Mouse (Mus musculus): ENCODE results near the gene Dpy19l1. TPM values are rescaled to one million over a fixed set of nuclear protein-coding genes. Genes with fewer than 3 reads are reported as not detected.

Gene Dpy19l1
- total and polyA plus RNA-seq, 2 experiments from 2014 or later: 20.1 to 71.5 TPM

DNA sequence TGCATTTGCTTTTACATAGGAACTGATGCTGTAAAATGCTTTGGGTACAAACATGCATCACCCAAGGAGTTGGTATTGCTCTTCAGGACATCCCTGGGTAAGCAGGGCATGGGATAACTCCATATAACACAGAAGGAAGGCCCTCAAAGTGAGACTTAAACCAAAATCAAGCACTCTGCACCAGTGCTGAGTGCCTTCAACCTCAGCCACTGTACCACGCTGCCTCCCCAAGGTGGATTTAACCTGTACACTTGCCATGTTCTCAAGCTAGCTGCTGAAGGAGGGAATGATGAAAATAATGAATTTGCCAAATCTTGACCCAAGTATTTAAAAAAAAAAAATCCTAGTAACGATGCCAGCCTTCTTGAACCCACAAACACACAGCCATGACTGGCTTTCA, 1.3 kb downstream of the Dpy19l1 start:
- no peaks in the 10 kb centered on the region for H3K27me3 ChIP-seq (ENCODE audit: insufficient read depth, low read length)
- DNase-seq: peak; percentile 52
- peak overlapping the region; percentile 77 for H3K4me2 ChIP-seq (ENCODE audit: low read depth)
- no peak overlapping the region for H3K27ac ChIP-seq (ENCODE audit: low read depth, low read length)
- ATAC-seq: no peak
- H3K36me3 ChIP-seq (ENCODE audit: insufficient read depth): no peaks in the 10 kb centered on the region
- WGBS: 16% methylated on average over 2 of the region's 2 CpGs
- H3K4me1 ChIP-seq (ENCODE audit: insufficient read depth): peaks cover 4% of the 10 kb centered on the region; the same call in 1 of the 2 replicates
- H3K9ac ChIP-seq: peak overlapping the region; percentile 31; the same call in 1 of the 2 replicates
- peak; percentile 51 for TF ChIP-seq CTCF (IDR thresholded peaks at IDR 0.05; ENCODE audit: low read depth)
- peak overlapping the region; percentile 87 for H3K4me3 ChIP-seq (ENCODE audit: low read depth, low read length)
- H3K9me3 ChIP-seq (ENCODE audit: low read length): no peaks in the 10 kb centered on the region

DNA sequence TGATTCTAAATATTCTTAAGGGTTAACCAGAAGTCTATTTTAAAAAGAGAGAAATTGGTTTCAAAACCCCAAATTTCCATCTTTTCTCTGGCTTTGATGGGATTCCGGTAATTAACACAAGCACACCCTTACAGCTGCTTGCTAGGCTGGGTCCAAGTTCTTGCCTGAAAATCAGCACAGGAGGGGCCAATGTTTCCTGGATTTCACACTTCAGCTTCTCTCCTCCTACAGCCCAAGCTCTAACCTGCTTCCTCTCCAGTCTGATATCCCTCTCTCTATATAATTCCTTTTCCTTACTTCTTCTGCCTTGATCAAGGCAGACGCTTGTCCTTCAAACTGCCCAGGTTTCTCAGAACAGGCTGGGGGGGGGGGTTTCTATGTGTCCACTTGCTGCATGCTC, 6.7 kb downstream of the Dpy19l1 start:
- Histone ChIP-seq H3K4me3 (ENCODE audit: low read depth, low read length) (no peak overlapping the region), H3K9me3 (ENCODE audit: low read length) (no peaks in the 10 kb centered on the region), H3K4me1 (ENCODE audit: insufficient read depth) (peaks cover 4% of the 10 kb centered on the region; the same call in 1 of the 2 replicates), H3K27ac (ENCODE audit: low read depth, low read length) (no peak overlapping the region), H3K27me3 (ENCODE audit: insufficient read depth, low read length) (no peaks in the 10 kb centered on the region), H3K9ac (no peak overlapping the region), H3K4me2 (ENCODE audit: low read depth) (no peak overlapping the region), H3K36me3 (ENCODE audit: insufficient read depth) (no peaks in the 10 kb centered on the region)
- ATAC-seq: no peak
- no peak for DNase-seq
- WGBS: 83% methylated on average over 2 of the region's 2 CpGs
- no peak for TF ChIP-seq CTCF (IDR thresholded peaks at IDR 0.05; ENCODE audit: low read depth)

DNA sequence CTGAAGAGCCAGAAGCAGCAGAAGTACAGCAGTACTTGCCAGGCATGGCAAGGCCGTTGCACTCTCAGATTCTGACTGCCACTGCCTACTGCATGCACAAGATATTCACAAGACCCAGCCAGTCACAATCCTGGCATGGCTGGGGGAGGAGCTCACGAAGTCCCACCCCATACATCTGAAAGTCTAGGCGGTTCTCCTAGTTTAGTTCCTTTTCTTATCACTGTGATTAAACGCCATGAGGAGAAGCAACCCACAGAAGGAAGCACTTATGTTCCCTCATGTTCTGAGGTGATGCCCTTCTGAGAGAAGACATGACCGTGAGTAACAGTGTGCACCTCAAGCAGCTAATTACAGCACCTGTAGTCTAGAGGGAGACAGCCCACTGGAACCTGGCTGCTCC, 12.4 kb downstream of the Dpy19l1 start:
- H3K9ac ChIP-seq: no peak overlapping the region
- no peaks in the 10 kb centered on the region for H3K4me1 ChIP-seq (ENCODE audit: insufficient read depth)
- H3K4me2 ChIP-seq (ENCODE audit: low read depth): no peak overlapping the region
- H3K27ac ChIP-seq (ENCODE audit: low read depth, low read length): no peak overlapping the region
- no peak overlapping the region for H3K4me3 ChIP-seq (ENCODE audit: low read depth, low read length)
- no peaks in the 10 kb centered on the region for H3K27me3 ChIP-seq (ENCODE audit: insufficient read depth, low read length)
- DNase-seq: no peak
- H3K36me3 ChIP-seq (ENCODE audit: insufficient read depth): no peaks in the 10 kb centered on the region
- no peak for TF ChIP-seq CTCF (IDR thresholded peaks at IDR 0.05; ENCODE audit: low read depth)
- no peaks in the 10 kb centered on the region for H3K9me3 ChIP-seq (ENCODE audit: low read length)
- 90% methylated on average over 5 of the region's 5 CpGs for WGBS
- no peak for ATAC-seq

DNA sequence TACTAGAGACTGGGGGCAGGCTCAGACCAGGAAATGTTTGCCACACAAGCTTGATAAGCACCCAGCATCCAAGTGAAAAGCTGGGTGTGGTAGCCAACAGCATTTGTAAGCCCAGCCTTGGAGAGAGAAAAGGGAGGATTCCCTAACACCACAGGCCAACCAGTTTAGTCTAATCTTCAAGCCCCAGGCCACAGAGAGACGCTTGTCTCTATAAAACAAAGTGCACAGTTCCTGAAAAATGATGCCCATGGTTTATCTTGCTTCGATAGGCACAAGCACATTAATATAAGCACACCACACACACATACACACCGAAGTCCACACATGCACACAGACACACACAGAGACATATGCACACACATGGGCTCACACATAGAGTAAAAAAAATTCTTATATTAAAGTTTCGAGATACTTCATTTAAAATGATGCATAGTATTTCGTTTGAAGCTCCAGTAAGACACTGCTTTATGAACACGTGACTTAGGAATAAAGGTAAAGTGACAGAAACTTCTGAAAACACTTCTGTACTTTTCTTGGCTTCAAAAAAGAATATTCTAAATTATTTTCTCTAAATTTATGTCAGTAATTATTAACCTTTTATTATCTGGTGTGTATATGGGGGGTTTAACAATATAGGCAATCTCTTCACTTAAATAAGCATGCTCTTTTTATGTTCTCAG, 14.4 kb downstream of the Dpy19l1 start:
- H3K4me1 ChIP-seq (ENCODE audit: insufficient read depth): no peaks in the 10 kb centered on the region
- whole genome bisulfite sequencing: 88% methylated on average over 6 of the region's 6 CpGs

DNA sequence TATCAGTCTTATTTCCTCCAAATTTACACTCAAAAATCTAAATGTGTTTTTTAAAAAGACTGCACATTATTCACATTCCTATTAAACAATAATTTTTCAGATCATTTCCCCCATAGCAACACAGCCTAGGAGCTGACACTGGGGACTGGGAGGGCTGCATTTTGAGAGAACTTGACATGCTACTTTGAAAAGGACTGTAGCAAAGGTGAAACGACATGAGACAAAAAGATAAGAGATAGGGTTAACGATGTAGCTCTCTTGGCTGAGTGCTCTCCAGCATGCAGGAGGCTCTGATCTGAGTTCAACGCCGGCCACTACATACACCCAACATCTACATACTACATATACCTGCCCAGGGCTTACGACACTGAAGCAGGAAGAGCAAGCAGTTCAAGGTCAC, 20.6 kb downstream of the Dpy19l1 start:
- Histone ChIP-seq H3K27ac (ENCODE audit: low read depth, low read length) (no peak overlapping the region), H3K4me2 (ENCODE audit: low read depth) (no peak overlapping the region), H3K9ac (no peak overlapping the region), H3K4me1 (ENCODE audit: insufficient read depth) (no peaks in the 10 kb centered on the region), H3K4me3 (ENCODE audit: low read depth, low read length) (no peak overlapping the region), H3K27me3 (ENCODE audit: insufficient read depth, low read length) (no peaks in the 10 kb centered on the region), H3K9me3 (ENCODE audit: low read length) (no peaks in the 10 kb centered on the region), H3K36me3 (ENCODE audit: insufficient read depth) (no peaks in the 10 kb centered on the region)
- TF ChIP-seq CTCF (IDR thresholded peaks at IDR 0.05; ENCODE audit: low read depth): no peak
- WGBS: 73% methylated on average over 5 of the region's 5 CpGs
- ATAC-seq (no peak), DNase-seq (no peak)

More for the DNA sequence above, 14.4 kb downstream of the Dpy19l1 start:
- no peak overlapping the region for H3K4me3 ChIP-seq (ENCODE audit: low read depth, low read length)
- no peak for DNase-seq
- no peak for ATAC-seq
- H3K9me3 ChIP-seq (ENCODE audit: low read length): no peaks in the 10 kb centered on the region
- H3K36me3 ChIP-seq (ENCODE audit: insufficient read depth): no peaks in the 10 kb centered on the region
- no peak overlapping the region for H3K9ac ChIP-seq
- H3K27me3 ChIP-seq (ENCODE audit: insufficient read depth, low read length): no peaks in the 10 kb centered on the region
- no peak overlapping the region for H3K4me2 ChIP-seq (ENCODE audit: low read depth)
- no peak overlapping the region for H3K27ac ChIP-seq (ENCODE audit: low read depth, low read length)
- no peak for TF ChIP-seq CTCF (IDR thresholded peaks at IDR 0.05; ENCODE audit: low read depth)

DNA sequence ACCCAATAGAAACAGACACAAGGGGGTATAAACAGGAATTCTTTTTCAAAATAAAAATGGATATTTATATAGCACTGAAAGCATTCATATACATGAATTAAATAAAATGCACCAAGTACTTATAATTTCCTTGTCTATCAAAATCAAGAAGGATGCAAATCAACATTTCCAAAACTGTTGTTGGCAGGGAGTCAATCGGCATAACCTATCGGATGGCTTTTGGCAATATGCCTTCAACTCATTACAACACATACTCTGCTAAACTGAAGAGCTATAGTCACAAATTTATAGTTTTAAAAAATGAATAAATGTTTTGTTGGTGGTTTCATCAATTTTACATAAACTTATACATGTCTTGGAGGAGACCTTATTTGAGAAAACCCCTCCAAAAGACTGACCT, 25.7 kb downstream of the Dpy19l1 start:
- H3K9me3 ChIP-seq (ENCODE audit: low read length): no peaks in the 10 kb centered on the region
- DNase-seq (no peak), ATAC-seq (no peak)
- no peaks in the 10 kb centered on the region for H3K36me3 ChIP-seq (ENCODE audit: insufficient read depth)
- no peak overlapping the region for H3K9ac ChIP-seq
- no peak overlapping the region for H3K27ac ChIP-seq (ENCODE audit: low read depth, low read length)
- no peaks in the 10 kb centered on the region for H3K4me1 ChIP-seq (ENCODE audit: insufficient read depth)
- no peaks in the 10 kb centered on the region for H3K27me3 ChIP-seq (ENCODE audit: insufficient read depth, low read length)
- H3K4me3 ChIP-seq (ENCODE audit: low read depth, low read length): no peak overlapping the region
- whole genome bisulfite sequencing: 63% methylated on average over 2 of the region's 2 CpGs
- TF ChIP-seq CTCF (IDR thresholded peaks at IDR 0.05; ENCODE audit: low read depth): no peak
- H3K4me2 ChIP-seq (ENCODE audit: low read depth): no peak overlapping the region

DNA sequence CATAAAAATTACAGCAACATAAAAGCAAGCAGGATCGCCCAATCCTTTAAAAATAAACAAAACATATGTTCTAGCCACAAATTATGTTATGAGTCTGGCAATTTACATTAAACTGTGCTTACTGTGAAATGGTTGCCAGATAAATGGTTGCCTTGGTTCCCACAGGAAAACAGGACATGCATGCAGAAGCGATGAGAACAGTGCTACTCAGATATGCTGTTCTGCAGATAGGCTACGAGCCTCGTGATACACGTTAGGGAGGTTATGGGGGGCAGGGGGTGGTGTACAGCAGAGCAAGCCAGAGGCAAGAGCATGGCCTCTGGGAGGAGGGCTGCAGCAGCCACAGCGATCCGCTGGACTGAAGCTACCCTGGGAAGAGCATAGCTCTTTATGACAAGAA, 29.1 kb downstream of the Dpy19l1 start:
- 80% methylated on average over 7 of the region's 7 CpGs for WGBS
- H3K27me3 ChIP-seq (ENCODE audit: insufficient read depth, low read length): no peaks in the 10 kb centered on the region
- no peak overlapping the region for H3K27ac ChIP-seq (ENCODE audit: low read depth, low read length)
- H3K4me2 ChIP-seq (ENCODE audit: low read depth): no peak overlapping the region
- no peak for TF ChIP-seq CTCF (IDR thresholded peaks at IDR 0.05; ENCODE audit: low read depth)
- H3K36me3 ChIP-seq (ENCODE audit: insufficient read depth): no peaks in the 10 kb centered on the region
- no peak overlapping the region for H3K4me3 ChIP-seq (ENCODE audit: low read depth, low read length)
- no peaks in the 10 kb centered on the region for H3K9me3 ChIP-seq (ENCODE audit: low read length)
- H3K4me1 ChIP-seq (ENCODE audit: insufficient read depth): no peaks in the 10 kb centered on the region
- DNase-seq (peak; percentile 30), ATAC-seq (peak; percentile 42)
- no peak overlapping the region for H3K9ac ChIP-seq

Measured in forebrain, postnatal 0 days (tissue).